Mouse (Mus musculus) midbrain, postnatal 0 days (tissue): ENCODE data around the gene Nav2. TPM values are rescaled to one million over a fixed set of nuclear protein-coding genes. Genes with fewer than 3 reads are reported as not detected.

Experiments used
- ATAC-seq: fragments of 200-750 bp; cut with Nextera tagmentation; 2 replicates; pipeline ENCODE4 v1.8.0; 2017; ENCODE audit warnings: moderate number of reproducible peaks, mild to moderate bottlenecking, moderate TSS enrichment, moderate library complexity; ENCODE audit not compliant: low FRiP score
- DNase-seq: peaks from one replicate; pipeline ENCODE4 v3.0.0-alpha.2; 2015; ENCODE audit warnings: low spot score
- H3K27ac ChIP-seq: fragments of 300-500 bp; sonication (generic); 2 replicates; pipeline ENCODE4 v1.5.1; 2014; ENCODE audit warnings: low read depth, mild to moderate bottlenecking, low read length, mixed read lengths
- H3K27me3 ChIP-seq: fragments of 300-500 bp; sonication (generic); 2 replicates; pipeline ENCODE4 v1.6.1; 2014; ENCODE audit warnings: low read length, control low read depth, mixed read lengths; ENCODE audit not compliant: insufficient read depth
- H3K36me3 ChIP-seq: fragments of 300-500 bp; sonication (generic); 2 replicates; pipeline ENCODE4 v1.6.1; 2014; ENCODE audit warnings: low read length, control low read depth, mixed read lengths; ENCODE audit not compliant: insufficient read depth
- H3K4me1 ChIP-seq: fragments of 300-500 bp; sonication (generic); 2 replicates; pipeline ENCODE4 v1.6.1; 2014; ENCODE audit warnings: mild to moderate bottlenecking, control low read depth, antibody characterized with exemption, low read length, mixed read lengths; ENCODE audit not compliant: insufficient read depth
- H3K4me2 ChIP-seq: fragments of 300-500 bp; sonication (generic); 2 replicates; pipeline ENCODE4 v1.6.1; 2014; ENCODE audit warnings: low read depth, mild to moderate bottlenecking, low read length, mixed read lengths; ENCODE audit not compliant: poor library complexity, severe bottlenecking
- H3K4me3 ChIP-seq: fragments of 300-500 bp; sonication (generic); 2 replicates; pipeline ENCODE4 v1.5.1; 2014; ENCODE audit warnings: low read depth, mild to moderate bottlenecking, low read length, moderate library complexity
- H3K9ac ChIP-seq: fragments of 300-500 bp; sonication (generic); replicated peaks from 2 replicates; pipeline ENCODE4 v1.6.1; 2014; ENCODE audit warnings: mild to moderate bottlenecking, low read length, moderate library complexity, mixed read lengths; ENCODE audit not compliant: poor library complexity, severe bottlenecking
- H3K9me3 ChIP-seq: fragments of 300-500 bp; sonication (generic); 2 replicates; pipeline ENCODE4 v1.6.1; 2016; ENCODE audit warnings: low read length, control low read depth
- CTCF ChIP-seq: IDR thresholded peaks from 2 replicates; pipeline ENCODE4 v1.5.1; 2016; ENCODE audit warnings: antibody characterized with exemption, mild to moderate bottlenecking
- WGBS: fragments of 180-500 bp; shearing (Covaris S2); extraction: QIAGEN DNeasy Blood & Tissue Kit; methylation state at CpG from one replicate; pipeline ENCODE4 v1.1.7; 2014; 5-methylcytosine and 5-hydroxymethylcytosine counted together
- polyA plus RNA-seq: library from polyadenylated mRNA; unstranded; fragments of >200 nt; fragmentation: Nextera tagmentation; extraction: Ambion mirVana; gene quantifications from 2 replicates; pipeline ENCODE4 v1.2.1, GENCODE M21; 2015
- total RNA-seq: library from RNA; depleted of rRNA; stranded (reverse); fragments of >200 nt; gene quantifications from 2 replicates; pipeline ENCODE4 v1.2.3, GENCODE M21; 2014

Gene Nav2
- total and polyA plus RNA-seq, 2 experiments from 2014 or later = 18.3 to 53.8 TPM

- H3K4me2 ChIP-seq = no peak overlapping the region
- H3K27ac ChIP-seq = no peak overlapping the region
- H3K4me1 ChIP-seq = peaks cover 6% of the 10 kb centered on the region; the same call in 1 of the 2 replicates
- TF ChIP-seq CTCF = no peak
- no peak overlapping the region for H3K9ac ChIP-seq
- H3K36me3 ChIP-seq = peaks cover 11% of the 10 kb centered on the region; the same call in 1 of the 2 replicates
- DNase-seq = no peak
- WGBS = 89% methylated on average over 6 of the region's 6 CpGs
- ATAC-seq = no peak
- H3K27me3 ChIP-seq = no peaks in the 10 kb centered on the region
- H3K4me3 ChIP-seq = no peak overlapping the region
- no peaks in the 10 kb centered on the region for H3K9me3 ChIP-seq
These were observed 586.1 kb downstream of the Nav2 start for GRCm38 (mm10) chr7:49494654-49495053.

GRCm38 (mm10) chr7:49496111-49496510 is 587.6 kb downstream of the Nav2 start:
- peak; percentile 57; the same call in 1 of the 2 replicates for ATAC-seq

GRCm38 (mm10) chr7:49496766-49497425 is 588.4 kb downstream of the Nav2 start:
- no peak overlapping the region for H3K9ac ChIP-seq

More at GRCm38 (mm10) chr7:49496111-49496510, 587.6 kb downstream of the Nav2 start:
- peaks cover 11% of the 10 kb centered on the region; the same call in 1 of the 2 replicates for H3K36me3 ChIP-seq
- H3K27ac ChIP-seq = no peak overlapping the region; the same call in 1 of the 2 replicates
- no peak for TF ChIP-seq CTCF
- no peak overlapping the region for H3K9ac ChIP-seq
- no peak overlapping the region for H3K4me2 ChIP-seq
- H3K27me3 ChIP-seq = no peaks in the 10 kb centered on the region
- peak; percentile 47 for DNase-seq
- 21% methylated on average over 11 of the region's 11 CpGs for WGBS
- no peaks in the 10 kb centered on the region for H3K9me3 ChIP-seq
- H3K4me1 ChIP-seq = peaks cover 6% of the 10 kb centered on the region; the same call in 1 of the 2 replicates
- no peak overlapping the region for H3K4me3 ChIP-seq

GRCm38 (mm10) chr7:49497426-49497892 is 588.9 kb downstream of the Nav2 start:
- Histone ChIP-seq H3K9ac (no peak overlapping the region), H3K27me3 (no peaks in the 10 kb centered on the region), H3K36me3 (0 out of 2 replicates have a peak, but pooled peaks cover under 1% of the 10 kb centered on the region), H3K27ac (no peak overlapping the region), H3K4me1 (peaks cover 6% of the 10 kb centered on the region; the same call in 1 of the 2 replicates), H3K4me2 (no peak overlapping the region), H3K4me3 (no peak overlapping the region), H3K9me3 (no peaks in the 10 kb centered on the region)
- WGBS = 59% methylated on average over 4 of the region's 4 CpGs
- DNase-seq (no peak), ATAC-seq (no peak)
- TF ChIP-seq CTCF = no peak

More at GRCm38 (mm10) chr7:49496766-49497425, 588.4 kb downstream of the Nav2 start:
- Histone ChIP-seq H3K9me3 (no peaks in the 10 kb centered on the region), H3K27me3 (no peaks in the 10 kb centered on the region), H3K36me3 (peaks cover 3% of the 10 kb centered on the region; the same call in 1 of the 2 replicates), H3K4me1 (peaks cover 6% of the 10 kb centered on the region; the same call in 1 of the 2 replicates), H3K4me2 (no peak overlapping the region), H3K4me3 (no peak overlapping the region), H3K27ac (no peak overlapping the region)
- TF ChIP-seq CTCF = no peak
- no peak for ATAC-seq
- WGBS = 39% methylated on average over 13 of the region's 13 CpGs
- no peak for DNase-seq

GRCm38 (mm10) chr7:49499598-49499997 is 591.1 kb downstream of the Nav2 start:
- no peak overlapping the region for H3K4me2 ChIP-seq
- no peak overlapping the region for H3K4me3 ChIP-seq
- no peaks in the 10 kb centered on the region for H3K27me3 ChIP-seq
- WGBS = 81% methylated on average over 6 of the region's 6 CpGs
- TF ChIP-seq CTCF = no peak
- DNase-seq = no peak
- 0 out of 2 replicates have a peak, but pooled peaks cover 4% of the 10 kb centered on the region for H3K36me3 ChIP-seq
- H3K9ac ChIP-seq = no peak overlapping the region
- peaks cover 6% of the 10 kb centered on the region; the same call in 1 of the 2 replicates for H3K4me1 ChIP-seq
- H3K9me3 ChIP-seq = no peaks in the 10 kb centered on the region
- no peak for ATAC-seq
- H3K27ac ChIP-seq = no peak overlapping the region

- DNase-seq (no peak), ATAC-seq (no peak)
- Histone ChIP-seq H3K27me3 (no peaks in the 10 kb centered on the region), H3K27ac (no peak overlapping the region), H3K4me3 (no peak overlapping the region), H3K9me3 (no peaks in the 10 kb centered on the region), H3K9ac (no peak overlapping the region), H3K4me1 (peaks cover 6% of the 10 kb centered on the region; the same call in 1 of the 2 replicates), H3K36me3 (0 out of 2 replicates have a peak, but pooled peaks cover 4% of the 10 kb centered on the region), H3K4me2 (no peak overlapping the region)
- TF ChIP-seq CTCF = no peak
- WGBS = 96% methylated on average over 5 of the region's 5 CpGs
These were observed 592.4 kb downstream of the Nav2 start for GRCm38 (mm10) chr7:49500916-49501315.
